Mouse (Mus musculus): ENCODE results near the gene Nsf.

The Nsf gene

GRCm38 (mm10) chr11:103953896-103954292 is at the start of gene Nsf:
Gene Nsf, minus strand, starts transcription at chr11:103954056.
- peak; percentile 73 to 79 for DNase-seq (ENCODE audit: low spot score in 2 of 2)

- no peak for DNase-seq (ENCODE audit: low spot score in 2 of 2)
Measured at GRCm38 (mm10) chr11:104003397-104003796, 49.5 kb upstream of the Nsf start.

- no peak for DNase-seq (ENCODE audit: low spot score in 2 of 2)
Measured at GRCm38 (mm10) chr11:104002191-104002590, 48.3 kb upstream of the Nsf start.

GRCm38 (mm10) chr11:104001395-104001955 is 47.6 kb upstream of the Nsf start:
- no peak for DNase-seq (ENCODE audit: low spot score in 2 of 2)

GRCm38 (mm10) chr11:104000667-104001394 is 47.0 kb upstream of the Nsf start:
- DNase-seq (ENCODE audit: low spot score in 2 of 2): no peak

GRCm38 (mm10) chr11:103998737-103999136 is 44.9 kb upstream of the Nsf start:
- no peak for DNase-seq (ENCODE audit: low spot score in 2 of 2)

DNA sequence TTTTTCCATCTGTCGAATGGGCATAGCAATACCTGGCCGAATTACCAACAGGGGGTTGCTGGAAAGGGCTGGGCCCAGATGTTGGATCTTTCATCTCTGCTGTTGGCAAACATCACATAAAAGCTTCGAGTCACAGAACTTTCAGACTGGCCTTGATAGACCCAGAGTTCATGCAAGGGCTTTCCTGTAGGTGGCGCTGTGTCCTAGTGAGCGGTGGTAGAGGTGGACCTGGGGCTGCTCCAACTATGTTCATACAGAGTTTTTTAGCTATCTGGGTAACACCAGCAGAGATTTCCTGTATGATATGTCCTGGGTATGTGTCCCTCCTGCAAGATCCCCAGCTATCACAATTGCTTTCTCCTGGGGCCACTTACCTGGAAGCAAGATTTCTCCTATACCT is 43.5 kb upstream of the Nsf start:
- DNase-seq (ENCODE audit: low spot score in 2 of 2): peak; percentile 15 to 47

GRCm38 (mm10) chr11:103992638-103993037 is 38.8 kb upstream of the Nsf start:
- no peak for DNase-seq (ENCODE audit: low spot score in 2 of 2)

DNA sequence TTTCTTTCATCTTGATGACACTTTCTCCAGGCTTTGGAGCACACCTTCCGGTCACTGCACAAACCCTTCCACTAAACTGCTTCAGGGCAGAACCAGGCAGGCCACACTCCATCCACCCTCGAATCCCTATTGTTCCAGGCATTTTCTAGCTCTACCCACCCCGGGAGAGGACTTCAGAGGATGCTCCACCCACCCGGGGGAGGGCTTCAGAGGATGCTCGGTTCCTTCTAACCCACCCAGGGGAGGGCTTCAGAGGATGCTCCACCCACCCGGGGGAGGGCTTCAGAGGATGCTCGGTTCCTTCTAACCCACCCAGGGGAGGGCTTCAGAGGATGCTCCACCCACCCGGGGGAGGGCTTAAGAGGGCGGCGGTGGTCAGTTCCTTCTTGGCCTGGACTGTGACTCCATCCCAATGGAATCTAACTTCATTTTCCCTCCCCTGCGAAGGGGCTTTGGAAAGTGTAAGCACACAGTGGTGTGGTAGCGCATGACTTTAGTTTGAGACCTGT is 36.2 kb upstream of the Nsf start:
- DNase-seq (ENCODE audit: low spot score in 2 of 2): peak in 1 of 2 experiments; percentile 11

DNA sequence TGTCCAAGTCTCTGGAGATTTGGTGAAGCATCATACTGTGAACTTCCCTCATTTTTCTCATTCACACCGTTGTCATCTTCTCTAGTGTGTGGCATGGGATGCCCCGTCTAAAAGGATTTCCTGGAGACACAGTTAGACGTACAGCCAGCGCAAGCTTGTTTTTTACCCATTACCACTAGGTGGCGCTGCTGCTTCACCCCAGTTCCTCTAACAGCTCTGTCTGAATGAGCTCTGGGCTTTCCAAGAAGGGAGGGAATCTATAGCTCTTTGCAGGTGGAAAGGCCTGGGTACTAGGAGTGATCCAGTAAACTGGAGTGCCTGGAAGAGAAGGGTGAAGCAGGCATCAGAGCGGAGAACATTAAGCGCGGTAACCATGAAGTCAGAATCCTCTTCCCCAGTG is 33.6 kb upstream of the Nsf start:
- DNase-seq (ENCODE audit: low spot score in 2 of 2): peak; percentile 60 to 67

DNA sequence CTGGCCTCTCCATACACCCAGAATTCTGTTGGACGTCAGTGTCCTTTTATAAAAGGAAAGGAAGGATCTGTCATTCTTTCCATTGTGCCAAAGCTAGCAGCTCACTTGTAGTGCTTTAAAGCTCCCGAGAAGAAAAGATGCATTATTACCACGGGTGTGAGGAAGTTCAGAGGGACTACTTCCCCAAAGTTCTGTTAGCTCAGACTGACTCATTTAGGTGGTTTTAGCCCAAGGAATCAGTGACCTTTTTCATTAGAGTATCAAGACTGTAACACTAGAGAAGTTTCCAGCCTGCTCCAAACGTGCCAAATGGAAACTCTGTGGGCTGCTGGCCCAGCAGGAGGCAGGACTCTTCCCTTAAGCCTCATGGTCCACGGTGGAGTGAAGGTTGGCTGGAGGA is 30.2 kb upstream of the Nsf start:
- no peak for DNase-seq (ENCODE audit: low spot score in 2 of 2)

DNA sequence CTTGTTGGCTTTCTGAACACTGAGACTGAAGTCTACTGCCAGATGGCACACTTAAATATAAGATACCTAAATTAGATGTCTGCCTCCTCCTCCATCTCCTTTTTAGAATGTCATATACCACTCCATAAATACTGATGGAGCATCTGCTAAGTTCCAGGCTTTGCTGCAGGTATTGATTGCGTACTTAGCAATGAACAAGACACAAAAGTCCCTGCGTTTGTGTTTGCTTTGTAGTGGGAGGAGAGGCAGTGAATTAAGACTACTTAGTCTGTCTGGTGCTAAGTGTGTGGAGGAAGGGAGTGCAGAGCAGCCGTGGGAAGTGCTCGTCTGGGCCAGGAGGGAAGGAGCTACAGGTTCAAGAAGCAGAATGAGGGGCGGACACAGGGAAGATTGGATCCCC is 28.0 kb upstream of the Nsf start:
- no peak for DNase-seq (ENCODE audit: low spot score in 2 of 2)

DNA sequence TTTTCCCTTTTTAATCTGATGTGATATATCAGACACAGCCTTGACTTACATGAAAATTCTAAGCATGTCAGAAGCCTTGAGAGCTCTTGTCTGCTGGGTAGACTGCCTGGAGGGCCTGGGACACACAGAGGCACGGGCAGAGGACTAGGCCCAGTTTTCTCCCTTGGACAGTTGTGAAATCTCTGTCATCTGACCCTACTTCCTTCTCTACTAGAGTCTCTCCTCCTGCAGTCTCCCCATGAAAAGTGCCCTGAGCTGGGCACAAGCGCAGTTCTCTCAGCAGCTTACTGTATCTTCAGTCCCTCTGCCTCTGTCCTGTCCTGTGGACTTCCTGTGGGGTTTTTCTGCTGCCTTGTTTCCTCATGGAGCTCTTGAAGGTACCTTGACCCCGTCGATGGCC is 25.5 kb upstream of the Nsf start:
- no peak for DNase-seq (ENCODE audit: low spot score in 2 of 2)

DNA sequence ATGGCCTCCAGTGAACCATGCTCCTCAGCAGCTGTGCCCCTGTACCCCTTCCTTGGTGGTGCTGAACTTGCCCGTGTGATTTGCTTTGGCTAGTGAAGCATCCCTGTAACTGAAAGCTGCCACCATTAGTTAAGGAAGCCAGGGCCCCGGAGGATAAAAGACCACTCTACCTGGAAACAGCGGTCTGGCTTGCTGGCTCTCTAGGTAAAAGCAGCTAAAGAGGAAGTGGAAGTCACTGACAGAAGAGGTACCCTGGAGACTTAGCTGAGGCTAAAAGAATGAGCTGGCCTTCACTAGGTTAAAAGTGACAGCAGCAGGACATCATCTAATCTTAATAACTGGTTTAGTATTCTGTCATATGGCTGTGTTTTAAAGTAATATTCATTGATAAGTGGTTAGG is 17.0 kb upstream of the Nsf start:
- no peak for DNase-seq (ENCODE audit: low spot score in 2 of 2)

DNA sequence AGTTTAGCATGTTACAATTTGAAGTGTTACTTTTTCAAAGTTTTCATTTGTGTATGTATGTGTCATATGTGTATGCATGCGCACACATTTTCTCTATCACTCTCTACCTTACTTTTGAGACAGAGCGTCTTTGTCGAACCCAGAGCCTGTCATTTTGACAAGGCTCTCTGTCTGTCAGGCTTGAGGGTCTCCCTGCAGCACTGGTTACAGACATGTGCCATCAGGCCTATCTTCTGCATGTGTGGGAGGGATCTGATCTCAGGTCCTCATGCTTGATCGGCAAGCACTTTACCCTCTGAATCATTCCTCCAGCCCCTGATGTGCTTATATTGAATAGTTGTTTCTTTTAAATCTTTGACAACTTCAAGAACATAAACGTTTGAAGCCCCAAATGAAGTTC is 15.4 kb upstream of the Nsf start:
- no peak for DNase-seq (ENCODE audit: low spot score in 2 of 2)

DNA sequence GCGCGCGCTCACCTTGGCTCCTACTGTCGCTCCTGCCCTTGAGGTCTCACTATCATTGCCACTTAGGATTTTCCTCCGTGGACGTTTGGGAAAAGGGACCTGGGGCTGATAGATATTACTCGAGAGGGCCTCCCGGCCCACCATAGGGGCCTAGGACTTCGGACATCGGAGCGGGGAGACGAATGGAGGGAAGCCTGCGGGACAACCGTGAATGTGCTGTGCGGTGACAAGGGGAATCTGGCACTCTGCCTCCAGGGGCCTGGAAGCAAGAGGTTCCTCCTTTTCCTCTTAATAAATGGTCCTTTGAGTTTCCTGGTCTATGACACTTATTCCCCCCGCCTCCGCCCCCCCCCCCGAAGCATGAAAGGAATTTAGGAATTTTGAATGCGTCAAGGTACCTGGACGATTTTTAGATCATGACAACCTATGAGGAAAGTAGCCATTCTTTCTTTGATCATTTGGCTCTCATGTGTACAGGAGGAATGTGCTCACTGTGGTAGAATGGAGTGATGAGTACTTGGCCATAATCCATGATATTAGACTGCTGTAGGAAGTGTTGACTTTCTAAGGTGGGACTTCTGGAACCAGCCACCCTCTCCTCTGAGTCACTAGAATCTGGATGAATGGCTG is 13.4 kb upstream of the Nsf start:
- no peak for DNase-seq (ENCODE audit: low spot score in 2 of 2)

DNA sequence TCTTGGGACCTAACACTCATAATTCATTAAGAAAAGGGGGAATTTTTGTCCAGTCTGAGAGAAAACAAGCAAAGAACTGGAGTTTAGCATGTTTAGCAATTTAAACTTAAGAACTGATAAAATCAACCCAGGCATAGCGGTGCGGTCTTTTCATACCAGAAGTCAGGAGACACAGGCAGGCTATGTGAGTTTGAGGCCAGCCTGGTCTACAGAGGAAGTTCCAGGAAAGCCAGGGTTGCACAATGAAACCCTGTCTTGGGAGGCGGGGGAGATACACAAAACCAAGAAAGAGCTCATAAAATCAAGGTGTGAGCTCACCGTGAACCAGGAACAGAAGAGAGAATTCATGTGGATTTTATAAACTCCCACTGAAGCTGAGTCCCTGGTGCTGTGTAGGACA is 3.0 kb upstream of the Nsf start:
- DNase-seq (ENCODE audit: low spot score in 2 of 2): no peak

- DNase-seq (ENCODE audit: low spot score in 2 of 2): no peak
Measured at GRCm38 (mm10) chr11:103953032-103953895, 592 bp downstream of the Nsf start.

DNA sequence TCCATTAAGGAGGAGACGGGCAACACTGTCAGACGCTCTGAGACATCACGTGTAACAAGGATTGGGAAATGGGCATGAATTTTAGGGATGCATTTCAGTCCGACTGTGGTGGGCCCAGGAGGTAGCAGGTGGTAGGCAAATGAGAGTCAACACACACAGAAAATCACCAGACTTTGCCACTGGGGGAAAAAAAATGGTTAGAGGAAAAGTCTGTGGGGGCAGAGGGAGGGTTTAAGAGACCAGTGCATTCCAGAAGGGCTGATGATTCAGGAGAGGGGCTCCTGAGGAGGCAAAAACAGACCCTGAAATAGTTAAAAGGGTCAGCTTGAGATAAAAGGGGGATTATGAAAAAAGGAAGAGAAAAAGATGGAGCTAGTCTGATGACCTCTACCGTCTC is 1.2 kb downstream of the Nsf start:
- no peak for DNase-seq (ENCODE audit: low spot score in 2 of 2)

DNA sequence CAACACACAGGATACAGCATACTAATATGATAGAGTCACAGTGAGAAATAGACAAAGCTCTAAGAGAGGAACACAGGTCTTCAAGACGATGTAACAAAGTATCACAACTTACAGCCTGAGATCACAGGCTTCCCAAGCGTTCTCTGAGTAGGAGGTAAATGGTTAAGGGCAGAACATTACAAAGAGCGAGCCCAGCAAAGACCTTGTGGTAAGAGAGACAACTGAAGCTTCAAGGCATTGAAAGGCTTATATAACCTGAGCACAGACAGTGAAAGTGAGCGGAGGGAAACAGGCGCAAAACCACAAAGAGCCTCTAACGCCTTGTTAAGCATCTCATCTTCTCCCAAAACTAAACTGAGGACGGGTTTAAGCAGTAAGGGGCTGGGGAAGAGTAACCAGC is 2.8 kb downstream of the Nsf start:
- no peak for DNase-seq (ENCODE audit: low spot score in 2 of 2)

- DNase-seq (ENCODE audit: low spot score in 2 of 2): no peak
Measured at GRCm38 (mm10) chr11:103948952-103949351, 4.9 kb downstream of the Nsf start.

DNA sequence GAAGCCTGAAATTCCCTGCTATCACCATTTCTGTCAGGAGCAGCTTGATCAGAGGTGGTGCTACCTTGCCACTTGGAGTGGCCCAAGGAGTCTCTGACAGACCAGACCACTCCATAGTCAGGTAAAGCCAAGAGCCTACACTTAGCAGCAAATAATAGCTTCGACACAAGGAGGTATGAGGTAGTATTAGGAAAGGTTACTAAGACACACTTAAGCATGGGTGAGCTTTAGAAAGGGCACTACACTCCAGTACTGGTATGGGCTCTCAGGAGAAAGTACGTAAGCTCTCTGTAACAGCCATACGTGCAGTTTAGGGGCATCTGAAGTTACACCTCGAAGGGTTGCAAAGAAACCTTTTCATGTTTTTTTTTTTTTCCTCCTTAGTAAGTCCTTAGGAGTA is 11.1 kb downstream of the Nsf start:
- no peak for DNase-seq (ENCODE audit: low spot score in 2 of 2)
